Mouse (Mus musculus) urinary bladder, postnatal 25 days (tissue): Measurements from ENCODE around the gene Myrfl.

Source experiments
- DNase-seq: peaks from one replicate; pipeline ENCODE4 v3.0.0; 2022; ENCODE audit warnings: low spot score

The Myrfl gene

GRCm38 (mm10) chr10:116896336-116897177, at the start of gene Myrfl:
Gene Myrfl, minus strand, starts transcription at chr10:116896919.
- no peak for DNase-seq

GRCm38 (mm10) chr10:116944940-116945339, 48.2 kb upstream of the Myrfl start:
- no peak for DNase-seq

GRCm38 (mm10) chr10:116944144-116944543, 47.4 kb upstream of the Myrfl start:
- DNase-seq = no peak

- DNase-seq = no peak
These were observed 46.3 kb upstream of the Myrfl start for GRCm38 (mm10) chr10:116943025-116943424.

- no peak for DNase-seq
These were observed 38.3 kb upstream of the Myrfl start for GRCm38 (mm10) chr10:116935028-116935427.

GRCm38 (mm10) chr10:116933794-116934193, 37.1 kb upstream of the Myrfl start:
- DNase-seq = no peak

GRCm38 (mm10) chr10:116932418-116932817, 35.7 kb upstream of the Myrfl start:
- DNase-seq = no peak

- DNase-seq = no peak
These were observed 34.9 kb upstream of the Myrfl start for GRCm38 (mm10) chr10:116931497-116932179.

GRCm38 (mm10) chr10:116930936-116931335, 34.2 kb upstream of the Myrfl start:
- no peak for DNase-seq

- DNase-seq = no peak
These were observed 33.8 kb upstream of the Myrfl start for GRCm38 (mm10) chr10:116930506-116930905.

GRCm38 (mm10) chr10:116928826-116929225, 32.1 kb upstream of the Myrfl start:
- no peak for DNase-seq

GRCm38 (mm10) chr10:116926428-116927113, 29.9 kb upstream of the Myrfl start:
- DNase-seq = no peak

- no peak for DNase-seq
These were observed 27.2 kb upstream of the Myrfl start for GRCm38 (mm10) chr10:116923651-116924495.

- no peak for DNase-seq
These were observed 25.4 kb upstream of the Myrfl start for GRCm38 (mm10) chr10:116922161-116922560.

- no peak for DNase-seq
These were observed 24.7 kb upstream of the Myrfl start for GRCm38 (mm10) chr10:116921416-116921815.

- DNase-seq = no peak
These were observed 23.9 kb upstream of the Myrfl start for GRCm38 (mm10) chr10:116920641-116921040.

GRCm38 (mm10) chr10:116919368-116920317, 22.9 kb upstream of the Myrfl start:
- DNase-seq = no peak

GRCm38 (mm10) chr10:116916581-116916980, 19.9 kb upstream of the Myrfl start:
- DNase-seq = no peak

- DNase-seq = no peak
These were observed 18.6 kb upstream of the Myrfl start for GRCm38 (mm10) chr10:116915286-116915685.

GRCm38 (mm10) chr10:116914586-116914985, 17.9 kb upstream of the Myrfl start:
- no peak for DNase-seq
